Mouse (Mus musculus): ENCODE results near the gene Tpd52l1. TPM values are rescaled to one million over a fixed set of nuclear protein-coding genes. Genes with fewer than 3 reads are reported as not detected.

Gene Tpd52l1
- polyA plus RNA-seq, 1 experiment from 2014 or later, result 47.6 TPM

DNA sequence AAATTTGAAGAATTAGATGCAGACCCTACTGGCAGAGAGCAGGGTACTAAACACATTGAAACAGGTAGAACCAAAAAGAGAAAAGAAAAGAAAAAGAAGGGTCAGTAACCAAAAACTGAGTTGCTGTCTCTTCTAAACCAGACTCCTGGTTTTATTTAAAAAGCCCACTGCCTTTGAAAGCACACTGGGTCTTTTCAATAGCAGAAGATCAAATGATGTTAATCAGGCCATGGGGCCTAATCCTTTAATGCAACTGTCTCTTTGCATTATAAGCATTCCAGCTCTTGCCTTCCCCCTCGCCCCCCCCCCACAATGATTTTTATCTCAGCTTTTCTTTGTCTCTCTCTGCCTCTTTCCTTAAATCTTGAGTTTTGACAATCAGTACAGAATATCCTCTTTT, 149.3 kb downstream of the Tpd52l1 start:
- no peak overlapping the region for H3K4me3 ChIP-seq (ENCODE audit: low read depth, low read length)
- H3K27me3 ChIP-seq (ENCODE audit: control insufficient read depth, insufficient read depth, low read length), result no peaks in the 10 kb centered on the region
- H3K4me2 ChIP-seq (ENCODE audit: low read depth, low read length), result no peak overlapping the region
- ATAC-seq (ENCODE audit: low read depth), result no peak
- H3K4me1 ChIP-seq (ENCODE audit: control insufficient read depth, insufficient read depth, low read length), result no peaks in the 10 kb centered on the region
- H3K36me3 ChIP-seq (ENCODE audit: control insufficient read depth, insufficient read depth, low read length), result no peaks in the 10 kb centered on the region
- H3K27ac ChIP-seq (ENCODE audit: low read depth, low read length), result no peak overlapping the region
- H3K9me3 ChIP-seq (ENCODE audit: control insufficient read depth, low read length), result no peaks in the 10 kb centered on the region
- WGBS, result 68% methylated on average over 1 of the region's 1 CpGs
- no peak overlapping the region for H3K9ac ChIP-seq (replicated peaks; ENCODE audit: low read depth, low read length)

GRCm38 (mm10) chr10:31295705-31296104, 150.1 kb downstream of the Tpd52l1 start:
- ATAC-seq (ENCODE audit: low read depth), result peak; percentile 21; the same call in 1 of the 2 replicates
- Histone ChIP-seq H3K27ac (ENCODE audit: low read depth, low read length) (no peak overlapping the region), H3K4me1 (ENCODE audit: control insufficient read depth, insufficient read depth, low read length) (no peaks in the 10 kb centered on the region), H3K4me2 (ENCODE audit: low read depth, low read length) (no peak overlapping the region), H3K9ac (replicated peaks; ENCODE audit: low read depth, low read length) (no peak overlapping the region), H3K27me3 (ENCODE audit: control insufficient read depth, insufficient read depth, low read length) (no peaks in the 10 kb centered on the region), H3K9me3 (ENCODE audit: control insufficient read depth, low read length) (no peaks in the 10 kb centered on the region), H3K36me3 (ENCODE audit: control insufficient read depth, insufficient read depth, low read length) (no peaks in the 10 kb centered on the region), H3K4me3 (ENCODE audit: low read depth, low read length) (no peak overlapping the region)
- WGBS, result 43% methylated on average over 5 of the region's 5 CpGs

DNA sequence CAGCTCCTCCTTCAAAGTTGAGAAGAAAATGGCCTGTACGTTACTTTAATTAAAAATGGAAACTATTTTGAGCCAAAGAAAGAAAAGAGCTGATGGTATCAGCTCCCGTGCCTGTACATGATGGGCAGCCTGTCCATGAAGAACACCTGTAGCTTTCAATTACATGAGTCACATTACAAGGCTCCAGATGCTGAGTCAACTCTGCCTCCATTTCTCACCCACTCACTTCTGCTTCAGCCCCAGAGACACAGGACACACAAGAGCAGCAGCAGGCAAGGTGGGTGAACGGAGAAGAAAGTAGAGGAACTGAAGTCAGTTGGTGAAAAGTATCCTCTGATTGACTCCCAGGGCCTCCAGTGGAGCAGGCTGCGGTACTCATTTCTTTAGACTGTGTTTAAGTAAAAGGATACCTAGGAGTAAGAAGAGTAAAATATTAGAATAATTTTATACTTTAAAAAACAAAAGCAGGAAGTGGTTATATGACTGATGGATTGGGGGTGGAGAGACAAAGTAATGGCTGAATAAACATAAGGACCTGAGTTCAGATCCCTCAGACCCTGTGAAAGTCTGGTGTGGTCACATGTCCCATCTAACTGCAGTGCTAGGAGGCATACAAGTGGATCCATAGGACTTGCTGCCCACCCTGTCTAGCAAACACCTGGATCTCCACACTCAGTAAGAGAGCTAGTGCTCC, 156.9 kb downstream of the Tpd52l1 start:
- Histone ChIP-seq H3K4me3 (ENCODE audit: low read depth, low read length) (no peak overlapping the region), H3K36me3 (ENCODE audit: control insufficient read depth, insufficient read depth, low read length) (no peaks in the 10 kb centered on the region), H3K9ac (replicated peaks; ENCODE audit: low read depth, low read length) (no peak overlapping the region), H3K27me3 (ENCODE audit: control insufficient read depth, insufficient read depth, low read length) (no peaks in the 10 kb centered on the region), H3K4me2 (ENCODE audit: low read depth, low read length) (no peak overlapping the region), H3K4me1 (ENCODE audit: control insufficient read depth, insufficient read depth, low read length) (no peaks in the 10 kb centered on the region), H3K27ac (ENCODE audit: low read depth, low read length) (no peak overlapping the region), H3K9me3 (ENCODE audit: control insufficient read depth, low read length) (no peaks in the 10 kb centered on the region)
- WGBS, result 91% methylated on average over 4 of the region's 4 CpGs
- no peak for ATAC-seq (ENCODE audit: low read depth)

GRCm38 (mm10) chr10:31287787-31288186, 158.0 kb downstream of the Tpd52l1 start:
- Histone ChIP-seq H3K27me3 (ENCODE audit: control insufficient read depth, insufficient read depth, low read length) (no peaks in the 10 kb centered on the region), H3K9ac (replicated peaks; ENCODE audit: low read depth, low read length) (no peak overlapping the region)
- 0 out of 2 replicates have a peak, but pooled peaks have one; percentile 56 for ATAC-seq (ENCODE audit: low read depth)

More at GRCm38 (mm10) chr10:31287787-31288186, 158.0 kb downstream of the Tpd52l1 start:
- H3K4me3 ChIP-seq (ENCODE audit: low read depth, low read length), result no peak overlapping the region
- H3K27ac ChIP-seq (ENCODE audit: low read depth, low read length), result no peak overlapping the region
- no peaks in the 10 kb centered on the region for H3K36me3 ChIP-seq (ENCODE audit: control insufficient read depth, insufficient read depth, low read length)
- no peaks in the 10 kb centered on the region for H3K4me1 ChIP-seq (ENCODE audit: control insufficient read depth, insufficient read depth, low read length)
- H3K9me3 ChIP-seq (ENCODE audit: control insufficient read depth, low read length), result no peaks in the 10 kb centered on the region
- no peak overlapping the region for H3K4me2 ChIP-seq (ENCODE audit: low read depth, low read length)

Other genes with a start within 250 kb of the Tpd52l1 start
- 65.0 and 67.4 TPM in 2 replicates for gene Hddc2, start 132.6 kb downstream of the Tpd52l1 start, polyA plus RNA-seq (2014; fragmentation: Nextera tagmentation; extraction: Ambion mirVana)
- gene Rnf217, start 163.2 kb upstream of the Tpd52l1 start, polyA plus RNA-seq (2014; fragmentation: Nextera tagmentation; extraction: Ambion mirVana), result 3.4 and 4.2 TPM in 2 replicates